Mouse (Mus musculus) liver, embryonic 14.5 days (tissue): ENCODE results near the gene Nme3.

Experiments
- CTCF ChIP-seq: IDR thresholded peaks from 2 replicates; pipeline ENCODE4 v1.5.1; 2016; ENCODE audit warnings: antibody characterized with exemption, low read depth, control low read depth
- EP300 ChIP-seq: IDR thresholded peaks from 2 replicates; pipeline ENCODE4 v1.6.1; 2016; ENCODE audit warnings: antibody characterized with exemption, low read depth

GRCm38 (mm10) chr17:24886932-24887271 is 9.4 kb upstream of the Nme3 start:
- no peak for TF ChIP-seq EP300
- TF ChIP-seq CTCF: no peak
